Mouse (Mus musculus): ENCODE data around the gene Best1. TPM values are rescaled to one million over a fixed set of nuclear protein-coding genes. Genes with fewer than 3 reads are reported as not detected.

The Best1 gene
- polyA plus RNA-seq, 1 experiment from 2014 or later: 0.19 TPM

GRCm38 (mm10) chr19:10011408-10011807 is 10.0 kb upstream of the Best1 start:
- ATAC-seq (replicated peaks; ENCODE audit: insufficient number of reproducible peaks, insufficient read depth, low FRiP score, low read depth): no peak
- Histone ChIP-seq H3K4me1 (replicated peaks) (peaks cover 26% of the 10 kb centered on the region), H3K4me2 (no peak overlapping the region), H3K27me3 (no peaks in the 10 kb centered on the region), H3K9me3 (replicated peaks) (no peaks in the 10 kb centered on the region), H3K4me3 (no peak overlapping the region), H3K27ac (no peak overlapping the region), H3K9ac (no peak overlapping the region), H3K36me3 (no peaks in the 10 kb centered on the region)
- WGBS: 84% methylated on average over 1 of the region's 1 CpGs

GRCm38 (mm10) chr19:10003696-10004095 is 2.3 kb upstream of the Best1 start:
- no peaks in the 10 kb centered on the region for H3K36me3 ChIP-seq
- no peak overlapping the region for H3K27ac ChIP-seq
- H3K4me2 ChIP-seq: no peak overlapping the region
- ATAC-seq (replicated peaks; ENCODE audit: insufficient number of reproducible peaks, insufficient read depth, low FRiP score, low read depth): no peak
- H3K4me1 ChIP-seq (replicated peaks): no peaks in the 10 kb centered on the region
- H3K9ac ChIP-seq: no peak overlapping the region
- no peak overlapping the region for H3K4me3 ChIP-seq
- H3K9me3 ChIP-seq (replicated peaks): no peaks in the 10 kb centered on the region
- WGBS: 79% methylated on average over 1 of the region's 1 CpGs
- no peaks in the 10 kb centered on the region for H3K27me3 ChIP-seq

- H3K36me3 ChIP-seq: no peaks in the 10 kb centered on the region
- no peaks in the 10 kb centered on the region for H3K27me3 ChIP-seq
- H3K4me2 ChIP-seq: no peak overlapping the region
- 21% methylated on average over 3 of the region's 3 CpGs for WGBS
- no peak overlapping the region for H3K27ac ChIP-seq
- no peaks in the 10 kb centered on the region for H3K4me1 ChIP-seq (replicated peaks)
- H3K9me3 ChIP-seq (replicated peaks): no peaks in the 10 kb centered on the region
- no peak overlapping the region for H3K9ac ChIP-seq
- peak; percentile 54; the same call in 1 of the 2 replicates for ATAC-seq (replicated peaks; ENCODE audit: insufficient number of reproducible peaks, insufficient read depth, low FRiP score, low read depth)
- H3K4me3 ChIP-seq: no peak overlapping the region
These were observed 1.1 kb downstream of the Best1 start for GRCm38 (mm10) chr19:10000330-10000729.

GRCm38 (mm10) chr19:9998736-9999486 is 2.5 kb downstream of the Best1 start:
- H3K9ac ChIP-seq: no peak overlapping the region
- no peak for ATAC-seq (replicated peaks; ENCODE audit: insufficient number of reproducible peaks, insufficient read depth, low FRiP score, low read depth)

GRCm38 (mm10) chr19:9998063-9998416 is 3.4 kb downstream of the Best1 start:
- Histone ChIP-seq H3K9ac (no peak overlapping the region), H3K4me3 (no peak overlapping the region), H3K36me3 (no peaks in the 10 kb centered on the region), H3K4me2 (no peak overlapping the region), H3K9me3 (replicated peaks) (no peaks in the 10 kb centered on the region), H3K4me1 (replicated peaks) (peaks cover 2% of the 10 kb centered on the region; the same call in 1 of the 2 replicates), H3K27ac (no peak overlapping the region), H3K27me3 (no peaks in the 10 kb centered on the region)
- WGBS: 76% methylated on average over 2 of the region's 2 CpGs
- no peak for ATAC-seq (replicated peaks; ENCODE audit: insufficient number of reproducible peaks, insufficient read depth, low FRiP score, low read depth)

More at GRCm38 (mm10) chr19:9998736-9999486, 2.5 kb downstream of the Best1 start:
- H3K4me3 ChIP-seq: no peak overlapping the region
- H3K4me1 ChIP-seq (replicated peaks): no peaks in the 10 kb centered on the region
- H3K27me3 ChIP-seq: no peaks in the 10 kb centered on the region
- no peaks in the 10 kb centered on the region for H3K36me3 ChIP-seq
- no peaks in the 10 kb centered on the region for H3K9me3 ChIP-seq (replicated peaks)
- no peak overlapping the region for H3K27ac ChIP-seq
- H3K4me2 ChIP-seq: no peak overlapping the region
- 56% methylated on average over 13 of the region's 13 CpGs for WGBS

GRCm38 (mm10) chr19:9997204-9998062 is 4.0 kb downstream of the Best1 start:
- WGBS: 72% methylated on average over 12 of the region's 12 CpGs
- H3K36me3 ChIP-seq: no peaks in the 10 kb centered on the region
- H3K4me2 ChIP-seq: no peak overlapping the region
- ATAC-seq (replicated peaks; ENCODE audit: insufficient number of reproducible peaks, insufficient read depth, low FRiP score, low read depth): no peak
- H3K4me3 ChIP-seq: no peak overlapping the region
- H3K9ac ChIP-seq: no peak overlapping the region
- H3K27ac ChIP-seq: no peak overlapping the region
- no peaks in the 10 kb centered on the region for H3K9me3 ChIP-seq (replicated peaks)
- no peaks in the 10 kb centered on the region for H3K27me3 ChIP-seq
- H3K4me1 ChIP-seq (replicated peaks): peaks cover 7% of the 10 kb centered on the region; the same call in 1 of the 2 replicates

- Histone ChIP-seq H3K4me2 (peak overlapping the region; percentile 56), H3K36me3 (no peaks in the 10 kb centered on the region), H3K27ac (no peak overlapping the region), H3K9me3 (replicated peaks) (no peaks in the 10 kb centered on the region), H3K27me3 (no peaks in the 10 kb centered on the region), H3K4me3 (peak overlapping the region; percentile 33), H3K4me1 (replicated peaks) (peaks cover 9% of the 10 kb centered on the region; the same call in 1 of the 2 replicates), H3K9ac (no peak overlapping the region)
- 5% methylated on average over 17 of the region's 17 CpGs for WGBS
- ATAC-seq (replicated peaks; ENCODE audit: insufficient number of reproducible peaks, insufficient read depth, low FRiP score, low read depth): peak; percentile 80
These were observed 8.3 kb downstream of the Best1 start for GRCm38 (mm10) chr19:9993036-9993656.

GRCm38 (mm10) chr19:9992011-9992958 is 9.1 kb downstream of the Best1 start:
- 49% methylated on average over 26 of the region's 26 CpGs for WGBS
- Histone ChIP-seq H3K27ac (no peak overlapping the region), H3K27me3 (no peaks in the 10 kb centered on the region), H3K9ac (no peak overlapping the region), H3K9me3 (replicated peaks) (no peaks in the 10 kb centered on the region), H3K4me3 (peak overlapping the region; percentile 33), H3K36me3 (no peaks in the 10 kb centered on the region), H3K4me2 (peak overlapping the region; percentile 56), H3K4me1 (replicated peaks) (peaks cover 12% of the 10 kb centered on the region; the same call in 1 of the 2 replicates)
- 0 out of 2 replicates have a peak, but pooled peaks have one; percentile 6 for ATAC-seq (replicated peaks; ENCODE audit: insufficient number of reproducible peaks, insufficient read depth, low FRiP score, low read depth)

- Histone ChIP-seq H3K27ac (no peak overlapping the region), H3K27me3 (no peaks in the 10 kb centered on the region), H3K9ac (no peak overlapping the region), H3K4me2 (no peak overlapping the region), H3K36me3 (no peaks in the 10 kb centered on the region), H3K9me3 (replicated peaks) (no peaks in the 10 kb centered on the region), H3K4me1 (replicated peaks) (peaks cover 12% of the 10 kb centered on the region; the same call in 1 of the 2 replicates), H3K4me3 (no peak overlapping the region)
- WGBS: 24% methylated on average over 5 of the region's 5 CpGs
- ATAC-seq (replicated peaks; ENCODE audit: insufficient number of reproducible peaks, insufficient read depth, low FRiP score, low read depth): no peak
These were observed 10.1 kb downstream of the Best1 start for GRCm38 (mm10) chr19:9991304-9991703.

GRCm38 (mm10) chr19:9989884-9990256 is 11.6 kb downstream of the Best1 start:
- Histone ChIP-seq H3K4me3 (no peak overlapping the region), H3K36me3 (peaks cover 10% of the 10 kb centered on the region), H3K27me3 (no peaks in the 10 kb centered on the region), H3K9me3 (replicated peaks) (no peaks in the 10 kb centered on the region), H3K4me1 (replicated peaks) (peaks cover 12% of the 10 kb centered on the region; the same call in 1 of the 2 replicates), H3K4me2 (no peak overlapping the region), H3K27ac (no peak overlapping the region), H3K9ac (no peak overlapping the region)
- no peak for ATAC-seq (replicated peaks; ENCODE audit: insufficient number of reproducible peaks, insufficient read depth, low FRiP score, low read depth)

All from heart, embryonic 15.5 days (tissue).